Comparison of ENCODE assay signal across 19 mouse cellular contexts in genomic region chr3:87249571-87249970, GRCm38 (mm10). TPM values are rescaled to one million over a fixed set of nuclear protein-coding genes. Genes with fewer than 3 reads are reported as not detected.
DNase-seq lines count a peak whose midpoint lies in the region.
"Had no signal": no experiment of that assay in that cellular context is flagged by ENCODE, and none has a peak within 500 bp of the region (broad histone marks: within the 10 kb centered on the region; RNA-seq: fewer than 3 reads in every experiment).

No protein-coding gene starts in this region.

- peak; percentile 46 to 51 for DNase-seq in frontal cortex, postnatal 36 days (ENCODE audit: low spot score in 2 of 2)
- no peak for DNase-seq in frontal cortex, postnatal 10 days (ENCODE audit: low spot score in 2 of 2)
- DNase-seq in left cerebral cortex, adult 18-20 months (ENCODE audit: low spot score in 2 of 2) = peak; percentile 10 to 39
- DNase-seq in left cerebral cortex, postnatal 10 days (ENCODE audit: extremely low spot score in 1 of 2, low spot score in 2 of 2) = no peak
- peak; percentile 7 for DNase-seq in 3T3-L1 (ENCODE audit: low read depth, low spot score)
- DNase-seq in kidney, postnatal 14 days = peak; percentile 4
- DNase-seq in thymus, postnatal 4 days = no peak
- no peak for DNase-seq in gastrocnemius, postnatal 10 days
- DNase-seq: cerebellum, adult 11 months; cerebellum, adult 9-10 months; cerebellum, postnatal 36 days; gastrocnemius, postnatal 36 days; heart, adult 18-20 months; heart, postnatal 36 days; layer of hippocampus, postnatal 36 days; retina, postnatal 1 day; spleen, adult 18-20 months; thymus, adult 18-20 months; thymus, postnatal 25 days had no signal

- intact Hi-C loops in left cerebral cortex, postnatal 10 days (cut with DNase I) = loop anchor here (10.0 kb wide), 1 partner anchor 315 kb away; no protein-coding TSS in a partner anchor

RNA-seq across cellular contexts. Expression of gene Fcrls, which starts 14.0 kb away (rescaled TPM):
- total RNA-seq in left cerebral cortex, adult 18-20 months (2021) = 10 to 100 TPM; 21.5 to 23.6 TPM
- 10 to 100 TPM; 27.2 to 36.4 TPM for total RNA-seq in left cerebral cortex, postnatal 10 days (2021)
- total RNA-seq in gastrocnemius, postnatal 10 days (2021) = 1 to 10 TPM; 5.4 to 6.3 TPM

Comparison
In these comparisons a context has a peak if more than half of its experiments do, and no peak if none do; other contexts are left out.
1. DNase-seq: peak in frontal cortex, postnatal 36 days (2 of 2), left cerebral cortex, adult 18-20 months (2 of 2), 3T3-L1 (single experiment) and kidney, postnatal 14 days (single experiment); none in frontal cortex, postnatal 10 days (0 of 2), left cerebral cortex, postnatal 10 days (0 of 2), thymus, postnatal 4 days (single experiment) and gastrocnemius, postnatal 10 days (single experiment).